Mouse (Mus musculus): ENCODE results near the gene Crmp1. TPM values are rescaled to one million over a fixed set of nuclear protein-coding genes. Genes with fewer than 3 reads are reported as not detected.
A peak's percentile ranks its signal among the peaks of the same experiment; 100 is the strongest.

Gene Crmp1
- total and polyA plus RNA-seq, 2 experiments from 2014 or later: 851 to 954 TPM

GRCm38 (mm10) chr5:37254523-37254922 lies 12.8 kb downstream of the Crmp1 start:
- H3K4me2 ChIP-seq (ENCODE audit: low read depth, low read length, poor library complexity, severe bottlenecking): no peak overlapping the region
- H3K9me3 ChIP-seq (ENCODE audit: low read length): no peaks in the 10 kb centered on the region
- peaks cover 7% of the 10 kb centered on the region; the same call in 1 of the 2 replicates for H3K36me3 ChIP-seq (ENCODE audit: insufficient read depth, low read length)
- ATAC-seq (ENCODE audit: low FRiP score): no peak
- no peak overlapping the region for H3K9ac ChIP-seq (replicated peaks; ENCODE audit: low read length, poor library complexity, severe bottlenecking)
- H3K27me3 ChIP-seq (ENCODE audit: insufficient read depth, low read length): no peaks in the 10 kb centered on the region
- H3K27ac ChIP-seq (ENCODE audit: low read depth, low read length): no peak overlapping the region
- no peak for TF ChIP-seq CTCF (IDR thresholded peaks at IDR 0.05)
- WGBS: 90% methylated on average over 4 of the region's 4 CpGs
- peak; percentile 40 for DNase-seq (ENCODE audit: low spot score)
- H3K4me1 ChIP-seq (ENCODE audit: insufficient read depth, low read length): peaks cover 13% of the 10 kb centered on the region
- no peak overlapping the region for H3K4me3 ChIP-seq (ENCODE audit: low read depth, low read length)

- Histone ChIP-seq H3K4me2 (ENCODE audit: low read depth, low read length, poor library complexity, severe bottlenecking) (no peak overlapping the region), H3K4me1 (ENCODE audit: insufficient read depth, low read length) (peaks cover 11% of the 10 kb centered on the region), H3K9me3 (ENCODE audit: low read length) (no peaks in the 10 kb centered on the region), H3K27ac (ENCODE audit: low read depth, low read length) (no peak overlapping the region), H3K27me3 (ENCODE audit: insufficient read depth, low read length) (no peaks in the 10 kb centered on the region), H3K36me3 (ENCODE audit: insufficient read depth, low read length) (peaks cover 7% of the 10 kb centered on the region; the same call in 1 of the 2 replicates), H3K9ac (replicated peaks; ENCODE audit: low read length, poor library complexity, severe bottlenecking) (no peak overlapping the region), H3K4me3 (ENCODE audit: low read depth, low read length) (no peak overlapping the region)
- DNase-seq (ENCODE audit: low spot score) (no peak), ATAC-seq (ENCODE audit: low FRiP score) (no peak)
- WGBS: 70% methylated on average over 7 of the region's 7 CpGs
- no peak for TF ChIP-seq CTCF (IDR thresholded peaks at IDR 0.05)
Observed at GRCm38 (mm10) chr5:37256823-37257222, 15.1 kb downstream of the Crmp1 start.

GRCm38 (mm10) chr5:37257243-37257642 lies 15.5 kb downstream of the Crmp1 start:
- H3K9me3 ChIP-seq (ENCODE audit: low read length): no peaks in the 10 kb centered on the region
- H3K27ac ChIP-seq (ENCODE audit: low read depth, low read length): no peak overlapping the region
- H3K27me3 ChIP-seq (ENCODE audit: insufficient read depth, low read length): no peaks in the 10 kb centered on the region
- no peak for DNase-seq (ENCODE audit: low spot score)
- no peak for TF ChIP-seq CTCF (IDR thresholded peaks at IDR 0.05)
- peaks cover 10% of the 10 kb centered on the region for H3K4me1 ChIP-seq (ENCODE audit: insufficient read depth, low read length)
- no peak overlapping the region for H3K4me3 ChIP-seq (ENCODE audit: low read depth, low read length)
- WGBS: 51% methylated on average over 5 of the region's 5 CpGs
- H3K4me2 ChIP-seq (ENCODE audit: low read depth, low read length, poor library complexity, severe bottlenecking): no peak overlapping the region
- no peak for ATAC-seq (ENCODE audit: low FRiP score)
- no peak overlapping the region for H3K9ac ChIP-seq (replicated peaks; ENCODE audit: low read length, poor library complexity, severe bottlenecking)
- H3K36me3 ChIP-seq (ENCODE audit: insufficient read depth, low read length): peaks cover 6% of the 10 kb centered on the region; the same call in 1 of the 2 replicates

DNA sequence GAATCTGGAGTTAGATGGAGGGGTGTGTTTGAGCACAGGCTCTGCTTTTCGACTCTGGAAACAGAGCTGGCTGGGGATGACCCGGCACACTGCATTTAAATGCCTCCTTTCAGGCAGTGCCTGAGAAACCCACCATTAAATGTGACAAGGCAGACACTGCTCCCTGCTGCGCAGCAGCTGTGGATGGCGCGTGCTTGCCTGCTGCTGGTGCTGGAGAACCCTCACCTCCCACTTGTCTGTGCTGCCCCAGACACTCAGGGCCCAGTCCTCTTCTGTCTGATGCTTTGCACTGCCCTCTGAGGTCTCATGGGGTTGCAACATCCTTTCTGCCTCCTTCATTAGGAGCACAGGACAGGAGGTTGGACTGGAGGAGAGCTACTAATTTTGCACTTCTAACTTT lies 20.0 kb downstream of the Crmp1 start:
- 35% methylated on average over 5 of the region's 5 CpGs for WGBS
- no peak overlapping the region for H3K4me3 ChIP-seq (ENCODE audit: low read depth, low read length)
- no peak overlapping the region for H3K9ac ChIP-seq (replicated peaks; ENCODE audit: low read length, poor library complexity, severe bottlenecking)
- no peaks in the 10 kb centered on the region for H3K9me3 ChIP-seq (ENCODE audit: low read length)
- H3K27ac ChIP-seq (ENCODE audit: low read depth, low read length): no peak overlapping the region
- H3K4me1 ChIP-seq (ENCODE audit: insufficient read depth, low read length): no peaks in the 10 kb centered on the region
- no peak for TF ChIP-seq CTCF (IDR thresholded peaks at IDR 0.05)
- H3K4me2 ChIP-seq (ENCODE audit: low read depth, low read length, poor library complexity, severe bottlenecking): no peak overlapping the region
- ATAC-seq (ENCODE audit: low FRiP score) (peak; percentile 39; the same call in 1 of the 2 replicates), DNase-seq (ENCODE audit: low spot score) (peak; percentile 46)
- H3K27me3 ChIP-seq (ENCODE audit: insufficient read depth, low read length): no peaks in the 10 kb centered on the region
- H3K36me3 ChIP-seq (ENCODE audit: insufficient read depth, low read length): peaks cover 15% of the 10 kb centered on the region

- WGBS: 60% methylated on average over 6 of the region's 6 CpGs
- no peak for DNase-seq (ENCODE audit: low spot score)
- no peaks in the 10 kb centered on the region for H3K27me3 ChIP-seq (ENCODE audit: insufficient read depth, low read length)
- H3K4me2 ChIP-seq (ENCODE audit: low read depth, low read length, poor library complexity, severe bottlenecking): no peak overlapping the region
- H3K4me1 ChIP-seq (ENCODE audit: insufficient read depth, low read length): no peaks in the 10 kb centered on the region
- no peak for ATAC-seq (ENCODE audit: low FRiP score)
- peaks cover 32% of the 10 kb centered on the region for H3K36me3 ChIP-seq (ENCODE audit: insufficient read depth, low read length)
- no peaks in the 10 kb centered on the region for H3K9me3 ChIP-seq (ENCODE audit: low read length)
- no peak overlapping the region for H3K27ac ChIP-seq (ENCODE audit: low read depth, low read length)
- no peak for TF ChIP-seq CTCF (IDR thresholded peaks at IDR 0.05)
- H3K4me3 ChIP-seq (ENCODE audit: low read depth, low read length): no peak overlapping the region
- H3K9ac ChIP-seq (replicated peaks; ENCODE audit: low read length, poor library complexity, severe bottlenecking): no peak overlapping the region
Observed at GRCm38 (mm10) chr5:37263816-37264215, 22.1 kb downstream of the Crmp1 start.

DNA sequence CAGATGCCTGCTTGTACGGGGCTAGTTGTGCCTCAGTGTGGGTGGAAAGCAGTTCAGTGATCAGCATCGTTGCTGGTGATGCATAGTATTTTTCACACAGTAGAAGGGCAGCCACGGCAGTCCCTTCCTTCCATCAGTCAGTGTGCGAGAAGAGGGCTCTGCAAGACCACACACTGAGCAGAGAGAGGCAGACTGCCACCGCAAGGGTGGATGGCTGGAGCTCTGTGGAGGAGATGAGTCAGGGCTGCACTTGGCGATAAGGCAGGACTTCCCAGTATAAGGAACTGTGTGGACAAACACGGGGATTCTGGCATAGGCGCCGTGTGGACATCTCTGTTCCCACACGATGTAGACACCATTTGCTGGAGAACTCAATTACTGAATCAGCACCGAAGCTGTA lies 39.3 kb downstream of the Crmp1 start:
- H3K9ac ChIP-seq (replicated peaks; ENCODE audit: low read length, poor library complexity, severe bottlenecking): no peak overlapping the region
- WGBS: 94% methylated on average over 11 of the region's 11 CpGs
- no peak for DNase-seq (ENCODE audit: low spot score)
- ATAC-seq (ENCODE audit: low FRiP score): no peak
- peaks cover 86% of the 10 kb centered on the region for H3K36me3 ChIP-seq (ENCODE audit: insufficient read depth, low read length)
- H3K27me3 ChIP-seq (ENCODE audit: insufficient read depth, low read length): no peaks in the 10 kb centered on the region
- no peak overlapping the region for H3K4me3 ChIP-seq (ENCODE audit: low read depth, low read length)
- H3K4me2 ChIP-seq (ENCODE audit: low read depth, low read length, poor library complexity, severe bottlenecking): no peak overlapping the region
- no peaks in the 10 kb centered on the region for H3K4me1 ChIP-seq (ENCODE audit: insufficient read depth, low read length)
- H3K9me3 ChIP-seq (ENCODE audit: low read length): no peaks in the 10 kb centered on the region
- TF ChIP-seq CTCF (IDR thresholded peaks at IDR 0.05): no peak
- no peak overlapping the region for H3K27ac ChIP-seq (ENCODE audit: low read depth, low read length)
